ENCODE assay signal across 18 mouse cellular contexts in genomic region chr5:8002827-8003226, GRCm38 (mm10). TPM values are rescaled to one million over a fixed set of nuclear protein-coding genes. Genes with fewer than 3 reads are reported as not detected.
"Had no signal": no experiment of that assay in that cellular context is flagged by ENCODE, and none has a peak within 500 bp of the region (broad histone marks: within the 10 kb centered on the region; RNA-seq: fewer than 3 reads in every experiment).

No protein-coding gene starts in this region.

- H3K27me3 ChIP-seq: liver, embryonic 13.5 days; liver, embryonic 15.5 days; lung, embryonic 15.5 days; megakaryocyte, embryonic 14.5 days; midbrain, embryonic 13.5 days; midbrain, embryonic 15.5 days; neural tube, embryonic 12.5 days; stomach, embryonic 15.5 days had no signal

- H3K9me3 ChIP-seq: liver, embryonic 13.5 days; liver, embryonic 15.5 days; lung, embryonic 15.5 days; megakaryocyte, embryonic 14.5 days; midbrain, embryonic 13.5 days; midbrain, embryonic 15.5 days; neural tube, embryonic 12.5 days; stomach, embryonic 15.5 days had no signal

- H3K27ac ChIP-seq: liver, embryonic 13.5 days; liver, embryonic 15.5 days; lung, embryonic 15.5 days; macrophage; midbrain, embryonic 13.5 days; midbrain, embryonic 15.5 days; neural tube, embryonic 12.5 days; stomach, embryonic 15.5 days had no signal

- H3K4me1 ChIP-seq: liver, embryonic 13.5 days; liver, embryonic 15.5 days; lung, embryonic 15.5 days; megakaryocyte, embryonic 14.5 days; midbrain, embryonic 13.5 days; midbrain, embryonic 15.5 days; neural tube, embryonic 12.5 days; stomach, embryonic 15.5 days had no signal

- DNase-seq: liver; liver, embryonic 13.5 days; liver, postnatal 0 days; right cerebral cortex, postnatal 14 days; thymus, adult 18-20 months; thymus, postnatal 14 days; thymus, postnatal 36 days had no signal

- H3K4me3 ChIP-seq: liver, embryonic 13.5 days; liver, embryonic 15.5 days; lung, embryonic 15.5 days; megakaryocyte, embryonic 14.5 days; midbrain, embryonic 13.5 days; midbrain, embryonic 15.5 days; neural tube, embryonic 12.5 days; stomach, embryonic 15.5 days had no signal

- H3K36me3 ChIP-seq: liver, embryonic 13.5 days; liver, embryonic 15.5 days; lung, embryonic 15.5 days; midbrain, embryonic 13.5 days; midbrain, embryonic 15.5 days; neural tube, embryonic 12.5 days; stomach, embryonic 15.5 days had no signal

- H3K9ac ChIP-seq: liver, embryonic 13.5 days; liver, embryonic 15.5 days; liver, postnatal 0 days; lung, embryonic 15.5 days; midbrain, embryonic 13.5 days; midbrain, embryonic 15.5 days; neural tube, embryonic 12.5 days; stomach, embryonic 15.5 days had no signal

- ATAC-seq: liver, postnatal 0 days; midbrain, embryonic 13.5 days; midbrain, embryonic 15.5 days had no signal

- H3K4me2 ChIP-seq: liver, embryonic 11.5 days; liver, embryonic 13.5 days; liver, embryonic 15.5 days; lung, embryonic 15.5 days; midbrain, embryonic 11.5 days; midbrain, embryonic 13.5 days; midbrain, embryonic 15.5 days; neural tube, embryonic 12.5 days; stomach, embryonic 15.5 days had no signal

RNA-seq across cellular contexts. Expression of gene Steap4, which starts 42.6 kb away (rescaled TPM):
- polyA plus RNA-seq: macrophage; midbrain, embryonic 15.5 days; neural tube, embryonic 14.5 days had no signal
